Mouse (Mus musculus) lung, embryonic 14.5 days (tissue): ENCODE measurements at regions not wholly inside any gene's neighbourhood (a gene's known extent, or its start where the extent isn't known, plus 50 kb on each side); places are given as distances from the start of the nearest gene placed in this dataset.

Experiments used
- ATAC-seq: fragments of 200-750 bp; cut with Nextera tagmentation; 2 replicates; pipeline ENCODE4 v1.8.0; 2017; ENCODE audit warnings: mild to moderate bottlenecking, moderate TSS enrichment, moderate library complexity; ENCODE audit not compliant: insufficient read depth
- DNase-seq: peaks from one replicate; pipeline ENCODE4 v3.0.0-alpha.2; 2015
- H3K27ac ChIP-seq: fragments of 300-500 bp; sonication (generic); 2 replicates; pipeline ENCODE4 v1.5.1; 2014; ENCODE audit warnings: low read depth, mild to moderate bottlenecking, moderate library complexity
- H3K27me3 ChIP-seq: fragments of 300-500 bp; sonication (generic); 2 replicates; pipeline ENCODE4 v1.6.1; 2014; ENCODE audit warnings: low read length, control low read depth; ENCODE audit not compliant: insufficient read depth
- H3K36me3 ChIP-seq: fragments of 300-500 bp; sonication (generic); 2 replicates; pipeline ENCODE4 v1.6.1; 2014; ENCODE audit warnings: control low read depth; ENCODE audit not compliant: insufficient read depth
- H3K4me1 ChIP-seq: fragments of 300-500 bp; sonication (generic); 2 replicates; pipeline ENCODE4 v1.6.1; 2014; ENCODE audit warnings: antibody characterized with exemption, control low read depth; ENCODE audit not compliant: insufficient read depth
- H3K4me2 ChIP-seq: fragments of 300-500 bp; sonication (generic); 2 replicates; pipeline ENCODE4 v1.6.1; 2014; ENCODE audit warnings: mild to moderate bottlenecking
- H3K4me3 ChIP-seq: fragments of 300-500 bp; sonication (generic); 2 replicates; pipeline ENCODE4 v1.5.1; 2014; ENCODE audit warnings: low read depth, low read length
- H3K9ac ChIP-seq: fragments of 300-500 bp; sonication (generic); 2 replicates; pipeline ENCODE4 v1.6.1; 2014
- H3K9me3 ChIP-seq: fragments of 300-500 bp; sonication (generic); 2 replicates; pipeline ENCODE4 v1.6.1; 2016; ENCODE audit warnings: low read depth, low read length, control low read depth
- CTCF ChIP-seq: IDR thresholded peaks from 2 replicates; pipeline ENCODE4 v1.5.1; 2016; ENCODE audit warnings: antibody characterized with exemption, low read depth
- WGBS: fragments of 180-500 bp; shearing (Covaris S2); extraction: QIAGEN DNeasy Blood & Tissue Kit; methylation state at CpG from one replicate; pipeline ENCODE4 v1.1.7; 2014; 5-methylcytosine and 5-hydroxymethylcytosine counted together

DNA sequence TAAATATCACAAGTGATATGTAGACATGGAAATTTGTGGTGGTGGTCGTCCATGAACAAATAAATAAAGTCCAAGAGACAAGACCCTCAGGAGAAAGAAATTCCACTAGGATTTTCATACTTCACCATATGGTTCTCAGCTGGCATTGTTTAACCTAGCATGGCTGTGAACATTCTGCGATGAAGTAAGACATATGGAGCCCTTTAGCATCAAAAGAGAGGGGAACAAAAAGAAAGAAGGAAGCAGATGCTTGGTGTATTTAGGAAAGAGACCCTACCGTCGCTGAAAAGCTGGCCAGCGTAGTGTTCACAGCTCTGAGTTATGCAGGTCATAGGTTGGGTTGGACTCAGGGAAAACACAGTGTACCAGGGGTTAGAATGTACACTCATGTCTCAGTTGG is 261.7 kb upstream of the Sstr1 start:
- Histone ChIP-seq H3K9me3 (no peaks in the 10 kb centered on the region), H3K36me3 (no peaks in the 10 kb centered on the region), H3K9ac (no peak overlapping the region), H3K27me3 (no peaks in the 10 kb centered on the region), H3K4me2 (no peak overlapping the region), H3K4me3 (no peak overlapping the region), H3K27ac (no peak overlapping the region), H3K4me1 (no peaks in the 10 kb centered on the region)
- WGBS = 42% methylated on average over 5 of the region's 5 CpGs
- no peak for TF ChIP-seq CTCF
- no peak for DNase-seq
- no peak for ATAC-seq

DNA sequence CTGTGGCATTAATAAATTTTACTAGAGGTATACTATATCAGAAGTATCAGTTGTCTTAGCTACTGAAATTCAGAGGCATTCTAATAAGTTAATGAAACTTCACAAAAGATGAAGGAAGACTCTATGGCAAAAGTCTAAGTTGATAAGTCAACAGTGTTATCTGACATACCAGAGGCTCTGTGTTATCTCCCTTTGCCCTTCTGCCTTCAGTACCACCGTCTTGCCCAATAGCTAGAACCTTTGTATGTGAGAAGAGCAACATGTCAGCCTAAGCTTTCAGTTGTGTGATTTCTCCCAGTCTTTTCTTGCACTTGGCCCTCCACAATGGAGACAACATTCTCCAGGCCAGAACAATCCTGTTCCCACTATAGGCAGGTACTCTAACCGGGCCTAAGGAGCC is 253.0 kb upstream of the Sstr1 start:
- DNase-seq = no peak
- Histone ChIP-seq H3K9ac (no peak overlapping the region), H3K9me3 (no peaks in the 10 kb centered on the region), H3K4me1 (no peaks in the 10 kb centered on the region), H3K27me3 (no peaks in the 10 kb centered on the region), H3K36me3 (no peaks in the 10 kb centered on the region), H3K27ac (no peak overlapping the region), H3K4me2 (no peak overlapping the region), H3K4me3 (no peak overlapping the region)
- no peak for TF ChIP-seq CTCF
- WGBS = 61% methylated on average over 2 of the region's 2 CpGs
- ATAC-seq = no peak

DNA sequence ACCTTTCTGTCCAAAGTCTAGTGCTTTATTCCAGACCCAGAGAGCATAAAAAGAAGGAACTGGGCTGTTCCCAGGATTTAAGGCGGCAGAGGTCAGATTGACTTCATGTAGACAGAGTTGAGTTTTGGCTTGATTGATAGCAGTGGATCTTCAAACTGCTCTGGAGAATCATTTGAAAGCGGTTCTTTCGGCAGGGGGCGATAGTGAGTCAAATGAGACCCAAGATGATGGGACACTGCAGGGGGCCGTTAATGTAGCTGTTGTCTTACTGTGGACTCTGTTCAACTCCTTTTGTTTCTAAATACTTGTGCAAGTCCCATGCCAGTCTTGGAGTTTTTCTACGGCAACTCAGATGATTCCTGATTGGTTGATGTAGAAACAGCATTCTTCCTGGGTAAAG is 251.4 kb upstream of the Sstr1 start:
- 75% methylated on average over 6 of the region's 6 CpGs for WGBS
- DNase-seq (no peak), ATAC-seq (no peak)
- Histone ChIP-seq H3K4me1 (no peaks in the 10 kb centered on the region), H3K9ac (no peak overlapping the region), H3K27ac (no peak overlapping the region), H3K4me2 (no peak overlapping the region), H3K27me3 (no peaks in the 10 kb centered on the region), H3K36me3 (no peaks in the 10 kb centered on the region), H3K9me3 (no peaks in the 10 kb centered on the region), H3K4me3 (no peak overlapping the region)
- no peak for TF ChIP-seq CTCF

DNA sequence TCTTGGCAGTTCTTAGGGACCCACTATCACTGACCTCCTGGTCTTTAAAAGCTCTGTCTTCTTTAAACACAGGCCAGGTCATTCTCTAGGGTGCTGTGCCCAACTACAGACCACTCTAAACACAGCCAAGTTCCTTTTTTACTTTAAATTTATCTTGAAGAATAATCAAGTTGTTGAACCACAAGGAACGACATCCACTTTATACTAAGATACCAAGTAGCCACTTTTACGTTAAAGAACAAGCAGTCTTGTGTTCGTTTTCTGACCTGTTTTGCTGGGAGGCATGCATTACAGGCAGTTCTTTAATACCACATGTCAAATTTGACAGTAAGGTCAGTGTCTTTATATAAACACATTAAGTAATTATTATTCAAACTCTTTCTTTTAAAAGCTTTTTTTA is 242.4 kb upstream of the Sstr1 start:
- WGBS = 42% methylated on average over 3 of the region's 3 CpGs
- H3K4me1 ChIP-seq = no peaks in the 10 kb centered on the region
- H3K36me3 ChIP-seq = no peaks in the 10 kb centered on the region
- no peak overlapping the region for H3K4me2 ChIP-seq
- no peak overlapping the region for H3K27ac ChIP-seq
- H3K27me3 ChIP-seq = no peaks in the 10 kb centered on the region
- TF ChIP-seq CTCF = no peak
- no peaks in the 10 kb centered on the region for H3K9me3 ChIP-seq
- no peak overlapping the region for H3K4me3 ChIP-seq
- H3K9ac ChIP-seq = no peak overlapping the region
- no peak for ATAC-seq
- no peak for DNase-seq

- H3K27ac ChIP-seq = no peak overlapping the region
- no peak overlapping the region for H3K4me3 ChIP-seq
- no peaks in the 10 kb centered on the region for H3K27me3 ChIP-seq
- TF ChIP-seq CTCF = no peak
- ATAC-seq = no peak
- DNase-seq = no peak
- 75% methylated on average over 4 of the region's 4 CpGs for WGBS
- no peaks in the 10 kb centered on the region for H3K4me1 ChIP-seq
- no peaks in the 10 kb centered on the region for H3K9me3 ChIP-seq
- no peak overlapping the region for H3K9ac ChIP-seq
- no peak overlapping the region for H3K4me2 ChIP-seq
- H3K36me3 ChIP-seq = no peaks in the 10 kb centered on the region
Measured at GRCm38 (mm10) chr12:57970163-57970562, 241.4 kb upstream of the Sstr1 start.

GRCm38 (mm10) chr12:57972484-57972883 is 239.1 kb upstream of the Sstr1 start:
- H3K27me3 ChIP-seq = no peaks in the 10 kb centered on the region
- no peak for TF ChIP-seq CTCF
- ATAC-seq (no peak), DNase-seq (no peak)
- H3K27ac ChIP-seq = no peak overlapping the region
- no peak overlapping the region for H3K4me2 ChIP-seq
- H3K4me3 ChIP-seq = no peak overlapping the region
- H3K36me3 ChIP-seq = no peaks in the 10 kb centered on the region
- H3K4me1 ChIP-seq = no peaks in the 10 kb centered on the region
- no peak overlapping the region for H3K9ac ChIP-seq
- WGBS = 60% methylated on average over 2 of the region's 2 CpGs
- H3K9me3 ChIP-seq = no peaks in the 10 kb centered on the region
